Mouse (Mus musculus): Measurements from ENCODE around the gene Bbs9. TPM values are rescaled to one million over a fixed set of nuclear protein-coding genes. Genes with fewer than 3 reads are reported as not detected.

Bbs9 gene
- total RNA-seq, 1 experiment from 2014 or later = 16.9 TPM

DNA sequence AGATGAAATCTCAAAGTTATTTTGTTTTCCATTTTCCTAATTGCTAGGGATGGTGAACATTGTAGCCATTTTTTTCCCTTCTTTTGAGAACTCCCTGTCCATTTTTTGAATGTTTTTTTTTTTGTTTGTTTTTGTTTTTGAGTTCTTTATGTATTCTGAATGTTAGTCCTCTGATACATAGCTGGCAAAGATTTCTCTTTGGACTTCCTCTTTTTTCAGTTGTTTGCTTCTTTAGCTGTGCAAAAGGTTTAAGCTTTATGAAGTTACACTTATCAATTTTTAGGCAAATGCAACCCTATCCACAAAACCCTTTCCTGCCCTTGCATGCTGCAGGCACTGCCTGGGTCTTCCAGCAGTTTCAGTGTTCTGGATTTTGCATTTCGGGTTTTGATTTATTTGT lies 143.7 kb downstream of the Bbs9 start:
- ATAC-seq (replicated peaks; ENCODE audit: low read depth, poor library complexity, severe bottlenecking) = no peak

DNA sequence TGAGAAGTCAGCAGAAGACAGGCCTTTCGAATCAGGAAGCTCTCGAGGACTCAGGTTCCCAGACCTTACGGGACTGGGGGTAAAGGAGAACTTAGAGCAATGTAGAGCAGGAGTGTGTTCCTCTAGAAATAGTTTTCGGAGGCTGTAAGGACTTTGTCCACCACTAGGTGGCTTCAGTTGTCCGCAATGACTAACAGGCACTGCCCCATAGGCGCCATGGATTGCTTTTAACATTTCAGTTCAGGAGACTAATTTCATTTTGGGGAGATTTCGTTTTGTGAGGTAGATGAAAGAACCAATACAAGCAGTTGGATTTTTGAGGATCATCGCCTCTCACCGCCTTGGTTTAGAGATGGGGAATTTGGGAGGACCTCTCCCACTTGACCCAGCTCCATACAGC lies 149.5 kb downstream of the Bbs9 start:
- ATAC-seq (replicated peaks; ENCODE audit: low read depth, poor library complexity, severe bottlenecking) = peak; percentile 95

DNA sequence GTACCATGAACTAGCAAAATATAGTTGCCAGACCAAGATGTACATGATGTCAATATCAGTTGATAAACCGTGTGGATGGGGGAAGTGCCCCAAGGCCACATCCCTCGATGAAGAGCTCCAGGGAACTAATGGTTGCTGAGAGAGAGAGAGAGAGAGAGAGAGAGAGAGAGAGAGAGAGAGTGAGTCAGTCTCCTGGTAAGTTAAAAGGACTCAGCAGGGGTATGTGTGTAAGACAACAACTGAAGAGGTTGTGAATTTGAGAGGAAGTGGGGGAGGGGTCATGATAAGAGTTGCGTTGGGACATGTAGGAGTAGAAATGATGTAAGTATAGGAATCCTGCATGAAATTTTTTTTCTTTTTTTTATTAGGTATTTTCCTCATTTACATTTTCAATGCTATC lies 150.5 kb downstream of the Bbs9 start:
- no peak for ATAC-seq (replicated peaks; ENCODE audit: low read depth, poor library complexity, severe bottlenecking)

DNA sequence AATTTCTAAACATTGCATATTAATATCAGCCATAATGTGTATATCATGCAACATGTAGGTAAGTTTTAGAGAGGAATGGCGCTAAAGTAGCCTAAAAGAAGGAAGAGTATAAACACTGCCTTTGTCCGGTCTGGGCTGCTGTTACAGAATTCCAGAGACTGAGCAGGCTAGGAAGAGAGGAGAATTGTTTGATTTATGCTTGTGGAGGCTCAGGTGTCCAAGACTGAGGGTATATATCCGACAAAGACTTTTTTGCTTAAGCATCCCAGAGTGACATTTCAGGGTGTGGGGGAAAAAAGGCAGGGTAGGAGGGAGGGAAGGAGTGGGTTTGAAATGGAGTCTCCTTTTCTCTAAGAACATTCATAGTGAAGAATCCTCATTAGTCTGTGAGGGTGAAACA lies 152.4 kb downstream of the Bbs9 start:
- ATAC-seq (replicated peaks; ENCODE audit: low read depth, poor library complexity, severe bottlenecking) = no peak

DNA sequence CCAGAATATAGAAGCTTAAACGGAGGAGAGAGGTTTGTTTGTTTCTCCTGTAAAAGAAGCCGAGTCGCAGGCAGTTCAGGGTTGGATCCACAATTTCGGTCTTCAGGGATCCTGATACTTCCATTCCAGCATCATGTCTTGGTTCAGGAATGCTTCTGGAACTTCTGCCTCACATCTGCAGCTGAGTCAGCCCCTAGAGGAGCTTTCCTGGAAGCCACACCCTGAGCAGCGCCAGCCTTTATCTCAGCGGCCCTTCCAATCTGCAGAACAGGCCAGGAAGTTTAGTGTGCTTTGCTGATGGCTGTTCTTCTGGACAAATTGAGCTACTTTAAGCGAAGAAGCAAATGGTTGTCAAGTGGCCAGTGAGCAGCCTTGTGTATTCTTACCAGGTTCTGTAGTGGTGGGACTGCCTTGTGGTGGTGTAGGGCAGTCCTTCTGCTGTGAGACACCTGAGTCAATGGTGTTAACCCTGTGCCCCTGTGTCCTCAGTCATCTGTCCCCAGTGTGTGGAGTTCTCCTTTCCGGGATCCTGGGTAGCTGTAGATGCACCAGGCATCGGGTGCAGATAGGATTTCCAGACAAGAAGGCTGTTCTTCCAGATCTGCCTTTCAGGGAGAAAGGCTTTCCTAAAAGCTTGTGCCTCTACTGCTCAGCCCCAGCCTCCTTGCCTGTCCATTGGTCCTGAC lies 157.4 kb downstream of the Bbs9 start:
- no peak for ATAC-seq (replicated peaks; ENCODE audit: low read depth, poor library complexity, severe bottlenecking)

DNA sequence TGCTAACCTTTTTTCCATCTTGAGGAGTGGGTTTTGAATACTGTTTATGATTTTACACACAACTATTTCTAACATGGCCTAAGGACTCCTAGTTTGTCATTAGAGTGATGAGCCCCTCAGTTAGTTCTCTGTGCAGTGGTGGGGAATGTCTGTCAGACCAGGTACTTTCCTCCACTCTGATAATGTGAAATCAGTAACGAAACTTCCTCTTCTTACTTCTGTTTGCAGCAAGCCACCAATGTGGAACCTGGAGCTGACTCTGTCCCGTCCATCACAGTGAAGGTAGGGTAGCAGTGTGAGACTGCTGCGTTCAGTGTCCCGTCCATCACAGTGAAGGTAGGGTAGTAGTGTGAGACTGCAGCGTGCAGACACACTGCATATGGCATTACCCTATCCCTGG lies 163.0 kb downstream of the Bbs9 start:
- no peak for ATAC-seq (replicated peaks; ENCODE audit: low read depth, poor library complexity, severe bottlenecking)

DNA sequence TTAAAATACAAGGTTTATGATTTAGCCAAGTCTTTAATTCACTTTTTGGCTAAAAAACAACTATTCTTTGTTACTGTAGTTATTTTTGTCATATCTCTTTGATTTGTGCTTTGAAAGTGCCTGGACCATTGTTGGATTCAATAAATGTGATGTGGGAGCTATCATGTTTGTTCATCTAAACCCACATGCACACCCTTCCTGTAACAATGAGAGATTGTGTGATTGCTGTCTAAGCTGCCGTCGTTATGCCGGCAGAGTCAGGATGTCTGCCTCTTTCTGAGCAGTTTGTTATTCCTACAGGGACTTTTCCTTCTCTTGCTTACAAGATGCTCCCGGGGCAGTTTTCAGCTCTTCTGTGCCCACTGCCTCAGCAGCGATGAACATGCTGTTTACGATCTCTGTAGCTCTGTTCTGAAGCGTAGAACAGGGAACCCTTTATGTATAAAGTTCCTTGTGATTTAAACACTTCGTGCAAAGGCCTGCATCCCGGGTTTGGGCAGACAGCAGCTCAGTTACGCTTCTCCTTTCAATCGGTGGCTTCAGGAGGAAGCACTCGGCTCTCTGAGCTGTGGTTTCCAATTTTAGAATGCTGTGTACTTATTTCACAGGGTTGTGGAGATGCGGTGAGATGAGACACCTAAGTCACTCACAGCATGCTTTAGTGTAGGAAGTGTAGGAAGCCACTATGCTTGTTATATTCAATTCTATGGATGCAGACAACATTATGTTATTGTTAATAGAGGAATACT lies 165.3 kb downstream of the Bbs9 start:
- peak; percentile 84 for ATAC-seq (replicated peaks; ENCODE audit: low read depth, poor library complexity, severe bottlenecking)

DNA sequence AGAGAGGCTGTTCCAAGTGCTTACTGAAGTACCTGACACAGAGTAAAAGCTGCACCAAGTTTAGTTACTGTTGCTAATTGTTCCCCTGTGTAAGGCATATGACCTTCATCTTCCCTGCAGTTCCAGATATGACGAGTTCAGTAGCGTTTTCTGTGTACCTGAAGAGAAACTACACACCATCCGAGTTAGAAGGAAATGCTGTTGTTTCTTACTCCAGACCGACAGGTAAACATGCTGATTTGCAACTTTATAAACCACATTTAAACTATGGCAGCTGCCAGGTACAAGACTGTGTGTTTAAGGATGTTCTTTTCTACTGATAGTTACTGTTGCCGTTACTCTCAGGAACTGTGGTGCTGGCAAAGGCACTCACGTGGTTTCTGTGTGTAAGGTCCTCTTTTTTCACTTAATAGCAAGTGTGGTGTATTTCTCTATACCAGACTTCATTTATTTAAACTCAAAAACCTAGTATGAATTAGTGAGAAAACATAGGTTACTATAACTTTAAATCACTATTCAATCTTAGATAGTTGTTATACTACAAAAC lies 170.4 kb downstream of the Bbs9 start:
- peak; percentile 33; the same call in 1 of the 2 replicates for ATAC-seq (replicated peaks; ENCODE audit: low read depth, poor library complexity, severe bottlenecking)

DNA sequence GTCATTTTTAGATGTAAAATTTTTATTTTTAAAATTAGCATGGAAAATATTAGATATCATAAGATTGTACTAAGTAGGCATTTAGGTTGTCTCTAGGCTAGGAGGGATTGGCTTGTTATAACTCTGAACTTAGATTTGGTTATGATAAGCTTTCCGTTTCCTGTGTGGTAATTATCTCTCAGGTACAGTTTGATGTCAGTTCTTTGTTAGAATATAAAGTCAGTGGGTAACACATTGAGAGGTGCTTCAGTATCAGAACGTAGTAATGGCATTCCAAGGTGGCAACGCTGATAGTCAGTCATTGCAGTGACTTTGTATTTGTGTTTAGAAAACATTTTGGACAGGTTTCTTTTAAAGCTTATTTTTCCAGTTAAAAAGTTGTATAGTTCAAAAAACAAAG lies 170.9 kb downstream of the Bbs9 start:
- ATAC-seq (replicated peaks; ENCODE audit: low read depth, poor library complexity, severe bottlenecking) = no peak

DNA sequence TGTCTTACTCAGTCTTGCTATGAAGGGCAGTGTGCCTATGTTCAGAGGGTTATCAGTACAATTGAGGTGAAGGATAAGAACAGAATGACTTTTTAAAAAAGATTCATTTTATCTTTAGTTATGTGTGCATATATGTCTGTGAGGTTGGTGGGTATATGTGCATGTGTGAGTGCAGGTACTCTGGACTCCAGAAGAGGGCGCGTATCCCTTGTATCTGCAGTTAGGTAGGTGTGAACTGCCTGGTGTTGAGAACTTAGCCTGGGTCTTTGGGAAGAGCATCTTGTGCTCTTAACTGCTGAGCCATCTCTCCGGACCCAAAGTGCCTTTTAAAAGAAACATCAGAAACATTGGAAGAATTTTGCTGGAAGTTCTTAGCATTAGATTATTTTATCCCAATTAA lies 172.6 kb downstream of the Bbs9 start:
- ATAC-seq (replicated peaks; ENCODE audit: low read depth, poor library complexity, severe bottlenecking) = no peak

DNA sequence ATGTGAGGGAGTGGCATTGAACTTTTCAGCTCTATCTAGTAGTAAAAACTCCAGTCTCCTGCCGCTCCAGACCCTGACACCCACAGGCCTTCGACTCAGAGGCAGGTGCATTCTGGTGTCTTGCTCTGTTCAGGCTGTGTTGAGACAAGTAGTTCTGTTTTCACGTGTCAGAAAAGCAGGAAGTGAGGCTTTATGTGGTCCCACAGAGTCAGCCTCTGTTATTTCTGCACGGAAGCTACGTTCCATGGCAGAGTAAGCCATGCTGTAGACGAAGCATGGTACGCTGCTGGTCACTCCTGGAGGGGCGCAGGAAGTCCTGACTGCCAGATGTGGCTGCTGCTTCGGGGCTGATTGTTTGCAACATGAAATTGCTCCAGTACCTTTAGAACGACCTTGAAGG lies 174.1 kb downstream of the Bbs9 start:
- peak; percentile 94 for ATAC-seq (replicated peaks; ENCODE audit: low read depth, poor library complexity, severe bottlenecking)

DNA sequence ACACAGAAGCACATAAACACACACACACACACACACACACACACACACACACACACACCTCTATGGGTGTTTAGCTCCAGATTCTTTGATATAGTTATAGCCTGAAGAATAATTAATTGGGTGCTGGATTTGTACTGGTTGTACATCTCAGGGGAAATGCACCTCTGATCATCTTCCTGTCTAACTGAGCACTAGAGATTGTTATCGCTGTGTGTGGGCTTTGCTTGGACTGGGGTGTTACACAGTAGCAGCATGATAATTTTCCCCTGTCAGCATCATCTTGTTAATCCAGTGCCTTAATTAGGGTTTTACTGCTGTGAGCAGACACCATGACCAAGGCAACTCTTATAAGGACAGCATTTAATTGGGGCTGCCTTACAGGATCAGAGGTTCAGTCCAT lies 175.3 kb downstream of the Bbs9 start:
- ATAC-seq (replicated peaks; ENCODE audit: low read depth, poor library complexity, severe bottlenecking) = no peak

DNA sequence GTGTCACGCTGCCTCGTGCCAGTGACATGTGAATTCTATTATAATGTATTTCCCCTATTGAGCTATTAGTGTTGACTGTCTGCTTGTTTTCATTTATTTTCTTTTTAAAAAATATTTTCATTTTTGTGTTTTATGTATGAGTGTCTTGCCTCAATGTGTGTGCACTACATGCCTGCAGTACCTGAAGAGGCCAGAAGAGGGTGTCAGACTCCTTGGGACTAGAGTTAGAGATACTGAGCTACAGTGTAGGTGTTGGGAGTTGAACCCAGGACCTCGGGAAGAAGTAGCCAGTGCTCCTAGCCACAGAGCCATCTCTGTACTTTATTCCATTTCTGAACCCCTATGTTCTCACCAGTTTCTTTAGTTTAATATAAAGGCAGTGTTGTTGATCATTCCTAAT lies 176.1 kb downstream of the Bbs9 start:
- no peak for ATAC-seq (replicated peaks; ENCODE audit: low read depth, poor library complexity, severe bottlenecking)

DNA sequence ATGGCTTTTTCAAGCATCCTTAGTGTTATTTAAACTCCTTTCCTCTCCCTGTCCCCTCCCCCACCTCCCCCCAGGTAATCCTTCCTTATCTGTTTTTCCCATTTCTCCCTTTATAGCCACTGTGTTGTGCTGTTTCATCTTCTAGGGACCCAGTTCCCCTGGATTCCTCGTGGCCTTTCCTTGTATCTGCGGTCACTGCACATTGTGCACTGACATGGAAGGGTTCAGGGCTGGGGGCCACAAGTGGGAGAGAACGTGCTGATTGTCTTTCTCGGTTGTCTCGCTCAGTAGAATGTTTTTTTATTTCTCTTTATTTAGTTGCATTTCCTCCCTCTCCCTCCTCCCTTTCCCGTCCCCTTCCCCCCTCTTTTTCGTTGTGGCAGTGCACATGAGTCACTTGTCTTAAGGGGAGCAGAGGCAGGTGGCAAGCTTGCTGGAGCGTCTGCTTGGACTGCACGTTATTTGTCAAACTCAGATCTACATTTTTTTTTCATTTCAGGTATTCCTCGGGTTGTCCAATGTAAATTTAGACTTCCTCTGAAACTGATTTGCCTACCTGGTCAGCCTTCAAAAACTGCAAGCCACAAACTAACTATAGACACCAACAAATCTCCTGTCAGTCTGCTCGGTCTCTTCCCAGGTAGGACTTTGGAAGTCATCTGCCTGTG lies 179.3 kb downstream of the Bbs9 start:
- no peak for ATAC-seq (replicated peaks; ENCODE audit: low read depth, poor library complexity, severe bottlenecking)

DNA sequence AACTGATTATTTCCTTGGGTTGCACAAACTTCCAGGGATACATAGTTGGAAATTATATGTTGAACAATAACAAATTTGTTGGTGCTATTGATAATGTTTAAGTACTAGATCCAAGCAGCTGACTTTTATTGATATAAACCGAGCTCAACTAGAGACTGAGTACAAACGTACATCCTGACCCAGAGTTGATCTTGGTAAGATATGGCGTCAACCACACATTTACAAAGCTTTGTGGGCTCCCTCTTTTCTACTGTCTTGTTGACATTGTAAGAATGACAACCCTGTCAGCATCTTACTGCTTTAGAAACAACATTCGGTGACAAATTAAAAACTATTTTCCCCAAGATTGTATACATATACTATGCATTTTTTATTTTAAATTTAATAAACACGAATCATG lies 181.7 kb downstream of the Bbs9 start:
- ATAC-seq (replicated peaks; ENCODE audit: low read depth, poor library complexity, severe bottlenecking) = no peak

DNA sequence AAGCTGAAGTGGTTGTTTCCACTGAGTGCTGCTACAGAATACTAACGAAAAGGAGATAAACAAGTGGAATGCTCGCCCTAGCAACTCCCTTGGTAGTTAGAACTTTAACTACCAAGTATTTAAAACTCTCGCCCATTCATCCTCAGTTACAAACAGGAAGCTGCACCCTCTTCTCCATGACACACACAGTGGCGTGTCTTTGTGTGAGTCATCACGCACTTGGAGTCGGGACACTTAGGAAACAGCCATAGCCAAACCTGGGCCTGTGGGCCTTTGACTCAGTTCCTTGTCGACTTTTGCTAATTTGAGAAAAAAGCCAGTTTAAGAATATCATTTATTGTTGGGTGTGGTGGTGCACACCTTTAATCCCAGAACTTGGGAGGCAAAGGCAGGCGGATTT lies 189.6 kb downstream of the Bbs9 start:
- ATAC-seq (replicated peaks; ENCODE audit: low read depth, poor library complexity, severe bottlenecking) = no peak

DNA sequence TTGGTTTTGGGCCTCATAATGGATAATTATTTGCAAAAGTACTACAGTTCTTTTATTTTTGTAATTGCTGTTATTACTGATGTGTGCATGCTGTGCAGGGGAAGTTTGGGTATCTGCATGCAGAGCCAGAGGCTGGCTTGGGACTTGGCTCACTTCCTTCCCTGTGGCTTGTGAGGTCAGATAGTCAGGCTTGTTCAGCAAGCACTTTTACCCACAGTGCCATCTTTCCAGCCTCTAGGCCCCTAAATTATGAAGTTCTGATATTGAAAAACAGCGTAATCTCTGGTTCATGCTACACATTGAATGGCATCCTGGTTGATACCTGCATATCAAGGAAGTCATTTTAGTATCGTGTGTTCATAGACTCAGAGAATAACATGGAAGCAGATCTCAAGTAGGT lies 197.4 kb downstream of the Bbs9 start:
- ATAC-seq (replicated peaks; ENCODE audit: low read depth, poor library complexity, severe bottlenecking) = peak; percentile 97

DNA sequence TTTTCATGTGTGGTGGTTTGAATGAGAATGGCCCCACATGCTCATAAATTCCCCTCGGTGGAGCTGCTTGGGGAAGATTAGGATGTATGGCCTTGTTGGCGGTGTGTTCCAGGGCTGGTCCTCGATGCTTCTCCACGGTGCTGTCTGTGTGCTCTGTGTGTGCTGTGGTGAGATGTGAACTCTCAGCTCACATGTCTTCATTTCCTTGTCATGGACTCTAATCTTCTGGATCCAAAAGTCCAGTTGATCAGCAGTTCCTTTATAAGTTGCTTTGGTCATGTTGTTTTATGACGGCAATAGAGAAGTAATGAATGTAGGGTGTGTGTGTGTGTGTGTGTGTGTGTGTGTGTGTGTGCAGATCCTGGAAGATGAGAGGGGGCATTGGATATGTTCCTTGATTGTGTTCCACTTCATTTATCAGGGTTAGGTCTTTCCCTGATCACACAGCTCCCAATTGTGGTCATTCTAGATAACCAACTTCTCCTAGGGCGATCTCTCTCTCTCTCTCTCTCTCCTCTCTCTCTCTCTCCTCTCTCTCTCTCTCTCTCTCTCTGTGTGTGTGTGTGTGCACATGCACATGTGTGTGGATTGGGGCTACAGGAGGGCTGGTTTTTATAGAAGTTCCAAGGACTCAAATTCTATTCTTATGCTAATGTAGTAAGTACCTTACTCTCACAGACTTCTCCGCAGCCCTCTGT lies 201.8 kb downstream of the Bbs9 start:
- no peak for ATAC-seq (replicated peaks; ENCODE audit: low read depth, poor library complexity, severe bottlenecking)

DNA sequence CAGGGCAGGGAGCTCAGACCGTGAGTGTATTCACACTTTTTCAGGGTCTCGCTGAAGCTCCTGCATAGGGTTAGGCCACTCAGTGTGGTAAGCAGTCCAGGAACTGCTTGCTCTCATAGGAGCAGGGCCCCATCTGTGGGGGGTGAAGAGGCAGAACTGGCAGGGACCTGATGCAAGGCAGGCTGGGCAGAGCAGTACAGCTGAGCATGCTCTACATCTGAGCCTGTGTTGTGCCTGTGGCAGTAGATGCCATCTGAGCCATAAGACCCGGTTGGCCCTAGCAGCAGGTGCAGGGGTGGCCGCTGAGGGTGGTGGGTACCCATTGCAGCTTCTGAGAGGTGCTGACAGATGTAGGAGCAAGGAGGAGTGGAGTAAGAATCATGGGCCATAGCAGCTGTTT lies 202.5 kb downstream of the Bbs9 start:
- ATAC-seq (replicated peaks; ENCODE audit: low read depth, poor library complexity, severe bottlenecking) = no peak

DNA sequence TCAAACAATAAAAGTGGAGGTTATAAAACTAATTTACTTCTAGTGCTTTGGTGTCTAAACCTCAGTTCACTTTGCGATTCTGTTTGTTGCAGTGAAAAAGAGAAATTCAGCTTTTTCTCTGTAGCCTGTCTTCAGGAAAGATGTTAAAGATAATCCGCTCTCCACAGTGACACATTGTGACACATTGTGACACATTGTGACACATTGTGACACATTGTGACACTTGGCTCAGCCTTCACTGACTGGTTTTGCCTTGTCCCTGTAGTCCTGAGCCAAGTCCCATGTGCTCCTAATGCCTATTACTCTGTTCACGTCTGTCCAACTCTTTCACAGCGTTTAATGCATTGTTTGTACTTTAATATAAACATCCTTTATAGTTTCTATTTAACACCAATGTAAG lies 203.0 kb downstream of the Bbs9 start:
- ATAC-seq (replicated peaks; ENCODE audit: low read depth, poor library complexity, severe bottlenecking) = no peak

DNA sequence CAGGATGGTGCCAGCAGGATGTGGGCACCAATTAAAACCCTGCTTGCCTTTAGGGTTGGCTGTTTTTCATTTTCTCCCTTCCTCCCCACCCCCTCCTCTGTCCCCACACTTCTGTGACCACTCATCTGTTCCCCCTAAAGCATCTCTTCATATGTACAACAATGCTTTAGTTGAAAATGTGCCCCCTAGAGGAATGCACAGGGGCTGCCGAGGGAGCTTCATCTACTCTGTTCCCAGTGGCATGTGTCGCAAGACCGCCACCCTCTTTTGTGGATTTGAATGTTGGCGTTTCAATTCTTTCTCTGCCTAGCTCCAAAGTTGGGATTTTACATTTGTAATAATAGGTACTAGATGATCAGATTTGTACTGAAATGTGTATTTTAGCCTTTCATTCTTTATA lies 204.0 kb downstream of the Bbs9 start:
- no peak for ATAC-seq (replicated peaks; ENCODE audit: low read depth, poor library complexity, severe bottlenecking)
